29 mouse cellular contexts compared by ENCODE assay signal in the genomic region with DNA sequence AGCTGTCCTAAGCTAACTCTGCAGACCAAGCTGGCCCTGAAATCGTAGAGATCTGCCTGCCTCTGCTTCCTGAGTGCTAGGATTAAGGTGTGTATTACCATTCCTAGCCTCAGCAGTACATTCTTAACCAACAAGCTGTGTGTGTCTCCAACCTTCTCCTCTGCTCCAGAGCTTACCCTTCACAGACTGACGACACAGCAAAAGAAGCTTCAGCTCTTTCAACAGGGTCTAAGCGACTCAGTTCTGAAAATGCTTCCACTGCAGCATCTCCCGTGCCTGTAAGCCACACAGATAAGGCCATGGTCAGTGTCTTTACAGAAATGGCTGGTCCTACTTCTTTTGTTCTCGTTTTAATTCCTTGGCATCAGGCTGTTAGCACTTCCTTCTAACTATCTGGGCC. TPM values are rescaled to one million over a fixed set of nuclear protein-coding genes. Genes with fewer than 3 reads are reported as not detected.
"Had no signal": no experiment of that assay in that cellular context is flagged by ENCODE, and none has a peak within 500 bp of the region (broad histone marks: within the 10 kb centered on the region; RNA-seq: fewer than 3 reads in every experiment).

No protein-coding gene starts in this region.

- H3K9ac ChIP-seq: liver, postnatal 0 days; lung, embryonic 15.5 days; midbrain, embryonic 12.5 days; neural tube, embryonic 13.5 days; neural tube, embryonic 15.5 days had no signal

- H3K4me3 ChIP-seq: lung, embryonic 15.5 days; midbrain, embryonic 10.5 days; midbrain, embryonic 12.5 days; myocyte; neural tube, embryonic 13.5 days; neural tube, embryonic 15.5 days had no signal

- H3K27me3 ChIP-seq: lung, embryonic 15.5 days; midbrain, embryonic 12.5 days; neural tube, embryonic 13.5 days; neural tube, embryonic 15.5 days had no signal

- DNase-seq: liver, postnatal 0 days; lung, adult 2 months; lung, postnatal 14 days; lung, postnatal 36 days; midbrain, embryonic 14.5 days; retina, postnatal 1 day; right cerebral cortex, adult 18-20 months; right cerebral cortex, postnatal 25 days; right cerebral cortex, postnatal 4 days; spleen, adult 18-20 months; thymus, adult 18-20 months; thymus, postnatal 14 days; thymus, postnatal 36 days had no signal

- ATAC-seq: liver, postnatal 0 days; lung, postnatal 0 days; midbrain, embryonic 16.5 days had no signal

- H3K27ac ChIP-seq: lung, embryonic 15.5 days; macrophage; midbrain, embryonic 10.5 days; midbrain, embryonic 12.5 days; neural tube, embryonic 13.5 days; neural tube, embryonic 15.5 days had no signal

- H3K4me2 ChIP-seq: lung, embryonic 15.5 days; midbrain, embryonic 12.5 days; neural tube, embryonic 13.5 days; neural tube, embryonic 15.5 days had no signal

- H3K9me3 ChIP-seq: lung, embryonic 15.5 days; midbrain, embryonic 10.5 days; midbrain, embryonic 12.5 days; neural tube, embryonic 13.5 days; neural tube, embryonic 15.5 days had no signal

- H3K4me1 ChIP-seq: lung, embryonic 15.5 days; midbrain, embryonic 10.5 days; midbrain, embryonic 12.5 days; neural tube, embryonic 13.5 days; neural tube, embryonic 15.5 days had no signal

RNA-seq across cellular contexts. Expression of a gene that starts 15.0 kb away (rescaled TPM):
- total RNA-seq: megakaryocyte, adult 5-6 weeks; megakaryocyte-erythroid progenitor cell, adult 5-6 weeks had no signal
- polyA plus RNA-seq: liver, postnatal 0 days; lung, embryonic 15.5 days; lung, postnatal 0 days; macrophage; midbrain, embryonic 12.5 days; midbrain, embryonic 14.5 days; midbrain, embryonic 16.5 days; neural tube, embryonic 11.5 days; neural tube, embryonic 13.5 days; neural tube, embryonic 15.5 days; small intestine, adult 2 months; stomach, embryonic 14.5 days; thymus, postnatal 0 days had no signal

RNA-seq across cellular contexts. Expression of a gene that starts 43.1 kb away (rescaled TPM):
- polyA plus RNA-seq: lung, adult 2 months; lung, embryonic 15.5 days; lung, postnatal 0 days; macrophage; midbrain, embryonic 14.5 days; midbrain, embryonic 16.5 days; neural tube, embryonic 13.5 days; neural tube, embryonic 15.5 days; small intestine, adult 2 months; stomach, embryonic 16.5 days had no signal
